In the genomic region with DNA sequence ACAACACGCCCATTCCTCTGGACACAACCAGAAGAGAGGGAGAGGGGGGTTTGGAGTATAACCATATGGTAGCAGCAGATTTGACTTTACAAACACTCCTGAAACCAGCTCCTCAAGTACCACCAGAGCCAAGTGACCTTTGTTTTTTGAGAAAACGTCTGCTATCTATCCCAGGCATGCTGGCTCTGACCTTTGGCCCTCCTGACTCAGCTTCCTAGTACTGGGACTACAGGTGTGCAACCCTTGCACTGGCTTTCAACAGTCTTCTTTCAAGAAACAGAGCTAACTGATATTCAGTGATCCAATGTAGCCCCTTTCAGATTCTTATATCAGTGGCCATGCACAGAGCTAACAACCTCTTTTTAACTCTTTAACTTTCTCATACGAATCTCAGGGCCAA, we compare ENCODE assay signal across 23 mouse cellular contexts. TPM values are rescaled to one million over a fixed set of nuclear protein-coding genes. Genes with fewer than 3 reads are reported as not detected.
DNase-seq lines count a peak whose midpoint lies in the region; ATAC-seq and TF ChIP-seq lines count a peak whose summit lies in the region.
"Had no signal": no experiment of that assay in that cellular context is flagged by ENCODE, and none has a peak within 500 bp of the region (broad histone marks: within the 10 kb centered on the region; RNA-seq: fewer than 3 reads in every experiment).

No protein-coding gene starts in this region.

- H3K27ac ChIP-seq in kidney, adult 2 months (ENCODE audit: insufficient read depth, low read depth, low read length) = peak overlapping the region; percentile 75; the same call in 1 of the 2 replicates
- H3K27ac ChIP-seq in kidney, embryonic 14.5 days (ENCODE audit: low read depth, low read length) = no peak overlapping the region
- peak overlapping the region; percentile 45 for H3K27ac ChIP-seq in intestine, embryonic 16.5 days (ENCODE audit: low read length)
- no peak overlapping the region for H3K27ac ChIP-seq in stomach, postnatal 0 days (replicated peaks)
- no peak overlapping the region for H3K27ac ChIP-seq in midbrain, embryonic 16.5 days (ENCODE audit: low read length)
- H3K27ac ChIP-seq: embryonic facial prominence, embryonic 10.5 days; forebrain, embryonic 13.5 days; heart, embryonic 13.5 days had no signal

- no peak for TF ChIP-seq CTCF in kidney, adult 2 months (conservative IDR thresholded peaks at IDR 0.05; ENCODE audit: insufficient read depth, insufficient read length, low read depth, low read length)
- no peak for TF ChIP-seq CTCF in stomach, postnatal 0 days (IDR thresholded peaks at IDR 0.05; ENCODE audit: low read depth)

- H3K9ac ChIP-seq in kidney, embryonic 14.5 days (ENCODE audit: low read depth, low read length) = no peak overlapping the region
- no peak overlapping the region for H3K9ac ChIP-seq in intestine, embryonic 16.5 days (ENCODE audit: low read depth, low read length)
- H3K9ac ChIP-seq in stomach, postnatal 0 days (ENCODE audit: low read length) = no peak overlapping the region
- H3K9ac ChIP-seq in midbrain, embryonic 16.5 days (ENCODE audit: low read depth, low read length) = no peak overlapping the region
- H3K9ac ChIP-seq: forebrain, embryonic 13.5 days; forebrain, postnatal 0 days; heart, embryonic 13.5 days had no signal

- no peak for ATAC-seq in kidney, embryonic 14.5 days (ENCODE audit: low FRiP score, low TSS enrichment)
- ATAC-seq in intestine, embryonic 16.5 days = peak; percentile 89
- no peak for ATAC-seq in stomach, postnatal 0 days (ENCODE audit: low FRiP score, low TSS enrichment)
- no peak for ATAC-seq in midbrain, embryonic 16.5 days
- ATAC-seq: activated CD4-positive, CD25-positive, alpha-beta regulatory T cell, adult 4 months; forebrain, embryonic 13.5 days; forebrain, postnatal 0 days; Patski had no signal

- WGBS in kidney, adult 2 months = 44% methylated on average over 3 of the region's 3 CpGs
- 64% methylated on average over 3 of the region's 3 CpGs for WGBS in kidney, embryonic 14.5 days
- 55% methylated on average over 3 of the region's 3 CpGs for WGBS in intestine, embryonic 16.5 days
- 57% methylated on average over 3 of the region's 3 CpGs for WGBS in stomach, postnatal 0 days
- 78% methylated on average over 3 of the region's 3 CpGs for WGBS in midbrain, embryonic 16.5 days

- no peak for TF ChIP-seq EP300 in stomach, postnatal 0 days (optimal IDR thresholded peaks at IDR 0.05)

- H3K27me3 ChIP-seq in kidney, adult 2 months (replicated peaks; ENCODE audit: control insufficient read depth, insufficient read depth, low read length) = no peaks in the 10 kb centered on the region
- no peaks in the 10 kb centered on the region for H3K27me3 ChIP-seq in kidney, embryonic 14.5 days (ENCODE audit: control insufficient read depth, insufficient read depth, low read length)
- no peaks in the 10 kb centered on the region for H3K27me3 ChIP-seq in intestine, embryonic 16.5 days (replicated peaks; ENCODE audit: control insufficient read depth, insufficient read depth, low read length)
- no peaks in the 10 kb centered on the region for H3K27me3 ChIP-seq in stomach, postnatal 0 days (ENCODE audit: control insufficient read depth, insufficient read depth, low read length)
- no peaks in the 10 kb centered on the region for H3K27me3 ChIP-seq in midbrain, embryonic 16.5 days (ENCODE audit: control insufficient read depth, insufficient read depth, low read depth, low read length)
- H3K27me3 ChIP-seq: CH12.LX; forebrain, embryonic 13.5 days; heart, embryonic 13.5 days; Patski had no signal

- H3K4me2 ChIP-seq in kidney, embryonic 14.5 days (replicated peaks; ENCODE audit: low read depth, low read length) = no peak overlapping the region
- H3K4me2 ChIP-seq in intestine, embryonic 16.5 days (ENCODE audit: low read depth, low read length) = 0 out of 2 replicates have a peak overlapping the region, but pooled peaks have one; percentile 17
- H3K4me2 ChIP-seq in stomach, postnatal 0 days (replicated peaks; ENCODE audit: low read depth) = no peak overlapping the region
- no peak overlapping the region for H3K4me2 ChIP-seq in midbrain, embryonic 16.5 days (ENCODE audit: low read length)
- H3K4me2 ChIP-seq: forebrain, embryonic 13.5 days; heart, embryonic 13.5 days had no signal

- no peak for TF ChIP-seq POLR2A in kidney, adult 2 months (IDR thresholded peaks at IDR 0.05; ENCODE audit: low read depth, low read length)

- no peaks in the 10 kb centered on the region for H3K9me3 ChIP-seq in kidney, embryonic 14.5 days (ENCODE audit: control insufficient read depth, low read length)
- no peaks in the 10 kb centered on the region for H3K9me3 ChIP-seq in intestine, embryonic 16.5 days (ENCODE audit: control insufficient read depth, low read length)
- no peaks in the 10 kb centered on the region for H3K9me3 ChIP-seq in stomach, postnatal 0 days (ENCODE audit: control insufficient read depth, low read length)
- H3K9me3 ChIP-seq in midbrain, embryonic 16.5 days (replicated peaks; ENCODE audit: control insufficient read depth, low read length, poor library complexity, severe bottlenecking) = no peaks in the 10 kb centered on the region
- H3K9me3 ChIP-seq: embryonic facial prominence, embryonic 10.5 days; forebrain, embryonic 13.5 days; heart, embryonic 13.5 days had no signal

- peak; percentile 93 for DNase-seq in kidney, adult 2 months
- peak; percentile 90 for DNase-seq in kidney, adult 9 months
- DNase-seq in kidney, postnatal 36 days = peak; percentile 83 to 91
- DNase-seq in left cerebral cortex, adult 9 months (ENCODE audit: low spot score in 2 of 2) = no peak
- no peak for DNase-seq in stomach, postnatal 0 days (ENCODE audit: low spot score)
- DNase-seq: adrenal gland, adult 2 months; adrenal gland, postnatal 25 days; cerebellum, adult 18-20 months; cerebellum, adult 9-11 months; cerebellum, postnatal 36 days; forebrain, postnatal 0 days; gastrocnemius, postnatal 14 days; heart, postnatal 36 days had no signal

- H3K4me3 ChIP-seq in kidney, adult 2 months (ENCODE audit: insufficient read depth, low read depth, low read length) = no peak overlapping the region
- no peak overlapping the region for H3K4me3 ChIP-seq in kidney, embryonic 14.5 days (ENCODE audit: low read length)
- no peak overlapping the region for H3K4me3 ChIP-seq in intestine, embryonic 16.5 days (ENCODE audit: low read length)
- H3K4me3 ChIP-seq in stomach, postnatal 0 days (ENCODE audit: low read depth, low read length) = no peak overlapping the region
- H3K4me3 ChIP-seq in midbrain, embryonic 16.5 days (ENCODE audit: low read depth, low read length) = no peak overlapping the region
- H3K4me3 ChIP-seq: embryonic facial prominence, embryonic 10.5 days; forebrain, embryonic 13.5 days; heart, embryonic 13.5 days had no signal

- peaks cover 6% of the 10 kb centered on the region for H3K36me3 ChIP-seq in kidney, adult 2 months (ENCODE audit: control insufficient read depth, insufficient read depth, low read length)
- peaks cover 32% of the 10 kb centered on the region for H3K36me3 ChIP-seq in kidney, embryonic 14.5 days (ENCODE audit: control insufficient read depth, insufficient read depth, low read length)
- 0 out of 2 replicates have a peak, but pooled peaks cover 11% of the 10 kb centered on the region for H3K36me3 ChIP-seq in intestine, embryonic 16.5 days (ENCODE audit: control insufficient read depth, insufficient read depth, low read length)
- H3K36me3 ChIP-seq in stomach, postnatal 0 days (ENCODE audit: control insufficient read depth, insufficient read depth, low read length) = peaks cover 11% of the 10 kb centered on the region
- peaks cover 3% of the 10 kb centered on the region; the same call in 1 of the 2 replicates for H3K36me3 ChIP-seq in midbrain, embryonic 16.5 days (ENCODE audit: control insufficient read depth, insufficient read depth, low read length)

- peaks cover 12% of the 10 kb centered on the region; the same call in 1 of the 2 replicates for H3K4me1 ChIP-seq in kidney, adult 2 months (ENCODE audit: control insufficient read depth, insufficient read depth, low read length)
- no peaks in the 10 kb centered on the region for H3K4me1 ChIP-seq in kidney, embryonic 14.5 days (ENCODE audit: control insufficient read depth, insufficient read depth, low read length)
- H3K4me1 ChIP-seq in intestine, embryonic 16.5 days (ENCODE audit: control insufficient read depth, insufficient read depth, low read length) = peaks cover 10% of the 10 kb centered on the region
- H3K4me1 ChIP-seq in stomach, postnatal 0 days (replicated peaks; ENCODE audit: control insufficient read depth, insufficient read depth) = no peaks in the 10 kb centered on the region
- H3K4me1 ChIP-seq in midbrain, embryonic 16.5 days (ENCODE audit: control insufficient read depth, insufficient read depth, low read length) = no peaks in the 10 kb centered on the region
- H3K4me1 ChIP-seq: embryonic facial prominence, embryonic 10.5 days; forebrain, embryonic 13.5 days had no signal

RNA-seq across cellular contexts. Expression of a gene that starts 20.2 kb away (rescaled TPM):
- polyA plus RNA-seq in kidney, adult 2 months (2012; rRNA removed) = 28.5 and 30.8 TPM in 2 replicates
- 10.1 and 13.1 TPM in 2 replicates for polyA plus RNA-seq in kidney, embryonic 14.5 days (2014; fragmentation: Nextera tagmentation; extraction: Ambion mirVana)
- polyA plus RNA-seq in intestine, embryonic 16.5 days (2015; fragmentation: Nextera tagmentation; extraction: Ambion mirVana) = 15.7 and 19.8 TPM in 2 replicates
- polyA plus RNA-seq in stomach, postnatal 0 days (2015; fragmentation: Nextera tagmentation; extraction: Ambion mirVana) = 5.0 and 5.6 TPM in 2 replicates
- 12.6 and 14.6 TPM in 2 replicates for polyA plus RNA-seq in midbrain, embryonic 16.5 days (2015; fragmentation: Nextera tagmentation; extraction: Ambion mirVana)

RNA-seq across cellular contexts. Expression of a gene that starts 20.4 kb away (rescaled TPM):
- polyA plus RNA-seq in kidney, adult 2 months (2012; rRNA removed) = 1.1 and 1.2 TPM in 2 replicates
- polyA plus RNA-seq in kidney, embryonic 14.5 days (2014; fragmentation: Nextera tagmentation; extraction: Ambion mirVana) = not detected in 2 replicates
- polyA plus RNA-seq in intestine, embryonic 16.5 days (2015; fragmentation: Nextera tagmentation; extraction: Ambion mirVana) = 0.38 and 0.99 TPM in 2 replicates
- polyA plus RNA-seq in stomach, postnatal 0 days (2015; fragmentation: Nextera tagmentation; extraction: Ambion mirVana) = 0.19 and 0.34 TPM in 2 replicates
- 0.11 and 0.63 TPM in 2 replicates for polyA plus RNA-seq in midbrain, embryonic 16.5 days (2015; fragmentation: Nextera tagmentation; extraction: Ambion mirVana)
- polyA plus RNA-seq: activated CD4-positive, CD25-positive, alpha-beta regulatory T cell, adult 4 months; embryonic facial prominence, embryonic 14.5 days had no signal

RNA-seq across cellular contexts. Expression of a gene that starts 44.3 kb away (rescaled TPM):
- 25.9 and 26.9 TPM in 2 replicates for polyA plus RNA-seq in kidney, adult 2 months (2012; rRNA removed)
- polyA plus RNA-seq in kidney, embryonic 14.5 days (2014; fragmentation: Nextera tagmentation; extraction: Ambion mirVana) = 25.6 and 31.2 TPM in 2 replicates
- 37.5 and 37.9 TPM in 2 replicates for polyA plus RNA-seq in intestine, embryonic 16.5 days (2015; fragmentation: Nextera tagmentation; extraction: Ambion mirVana)
- polyA plus RNA-seq in stomach, postnatal 0 days (2015; fragmentation: Nextera tagmentation; extraction: Ambion mirVana) = 16.1 and 17.7 TPM in 2 replicates
- polyA plus RNA-seq in midbrain, embryonic 16.5 days (2015; fragmentation: Nextera tagmentation; extraction: Ambion mirVana) = 27.0 and 27.7 TPM in 2 replicates

Comparison
In these comparisons a context has a peak if more than half of its experiments do, and no peak if none do; other contexts are left out.
1. H3K27ac ChIP-seq: peak in kidney, adult 2 months (single experiment) and intestine, embryonic 16.5 days (single experiment); none in kidney, embryonic 14.5 days (single experiment), stomach, postnatal 0 days (single experiment) and midbrain, embryonic 16.5 days (single experiment).
2. DNase-seq: peak in kidney, adult 2 months (single experiment), kidney, adult 9 months (single experiment) and kidney, postnatal 36 days (2 of 2); none in left cerebral cortex, adult 9 months (0 of 2) and stomach, postnatal 0 days (single experiment).